Mouse (Mus musculus): ENCODE data around the gene Ecd. TPM values are rescaled to one million over a fixed set of nuclear protein-coding genes. Genes with fewer than 3 reads are reported as not detected.

The Ecd gene
- total and polyA plus RNA-seq, 2 experiments from 2014 or later: 36.3 to 42.6 TPM

- under 1% methylated on average over 57 of the region's 59 CpGs for WGBS
- peak; percentile 94 for DNase-seq (ENCODE audit: low spot score)
- peak; percentile 10; the same call in 1 of the 2 replicates for TF ChIP-seq CTCF (IDR thresholded peaks at IDR 0.05)
- no peaks in the 10 kb centered on the region for H3K9me3 ChIP-seq (ENCODE audit: low read length)
- H3K36me3 ChIP-seq (ENCODE audit: insufficient read depth, low read length): peaks cover 17% of the 10 kb centered on the region
- peak within 1 kb of the TSS; percentile 59 for H3K4me2 ChIP-seq (ENCODE audit: low read depth, low read length, poor library complexity, severe bottlenecking)
- peak within 1 kb of the TSS; percentile 65 for H3K4me3 ChIP-seq (ENCODE audit: low read depth, low read length)
- peaks cover 6% of the 10 kb centered on the region for H3K4me1 ChIP-seq (ENCODE audit: insufficient read depth, low read length)
- peak within 1 kb of the TSS; percentile 77 for H3K27ac ChIP-seq (ENCODE audit: low read depth, low read length)
- no peaks in the 10 kb centered on the region for H3K27me3 ChIP-seq (ENCODE audit: insufficient read depth, low read length)
- peak within 1 kb of the TSS; percentile 71 for H3K9ac ChIP-seq (replicated peaks; ENCODE audit: low read length, poor library complexity, severe bottlenecking)
- peak; percentile 69 for ATAC-seq (ENCODE audit: low FRiP score)
Observed at GRCm38 (mm10) chr14:20388441-20389129, 40.7 kb upstream of the Ecd start, which contains the start of gene Dnajc9. Dnajc9 (minus strand) TSS chr14:20388910.

GRCm38 (mm10) chr14:20379753-20380430 lies 32.0 kb upstream of the Ecd start:
- WGBS: 91% methylated on average over 9 of the region's 9 CpGs
- no peak overlapping the region for H3K9ac ChIP-seq (replicated peaks; ENCODE audit: low read length, poor library complexity, severe bottlenecking)
- H3K4me2 ChIP-seq (ENCODE audit: low read depth, low read length, poor library complexity, severe bottlenecking): no peak overlapping the region
- TF ChIP-seq CTCF (IDR thresholded peaks at IDR 0.05): no peak
- ATAC-seq (ENCODE audit: low FRiP score): no peak
- no peak overlapping the region for H3K4me3 ChIP-seq (ENCODE audit: low read depth, low read length)
- H3K27ac ChIP-seq (ENCODE audit: low read depth, low read length): no peak overlapping the region
- no peaks in the 10 kb centered on the region for H3K27me3 ChIP-seq (ENCODE audit: insufficient read depth, low read length)
- DNase-seq (ENCODE audit: low spot score): no peak
- no peaks in the 10 kb centered on the region for H3K4me1 ChIP-seq (ENCODE audit: insufficient read depth, low read length)
- H3K9me3 ChIP-seq (ENCODE audit: low read length): no peaks in the 10 kb centered on the region
- peaks cover 33% of the 10 kb centered on the region for H3K36me3 ChIP-seq (ENCODE audit: insufficient read depth, low read length)

GRCm38 (mm10) chr14:20379087-20379640 lies 31.2 kb upstream of the Ecd start:
- H3K27me3 ChIP-seq (ENCODE audit: insufficient read depth, low read length): no peaks in the 10 kb centered on the region
- H3K27ac ChIP-seq (ENCODE audit: low read depth, low read length): no peak overlapping the region
- H3K36me3 ChIP-seq (ENCODE audit: insufficient read depth, low read length): peaks cover 32% of the 10 kb centered on the region
- no peaks in the 10 kb centered on the region for H3K4me1 ChIP-seq (ENCODE audit: insufficient read depth, low read length)
- H3K9me3 ChIP-seq (ENCODE audit: low read length): no peaks in the 10 kb centered on the region
- no peak overlapping the region for H3K4me2 ChIP-seq (ENCODE audit: low read depth, low read length, poor library complexity, severe bottlenecking)
- no peak overlapping the region for H3K9ac ChIP-seq (replicated peaks; ENCODE audit: low read length, poor library complexity, severe bottlenecking)
- DNase-seq (ENCODE audit: low spot score): no peak
- TF ChIP-seq CTCF (IDR thresholded peaks at IDR 0.05): no peak
- no peak overlapping the region for H3K4me3 ChIP-seq (ENCODE audit: low read depth, low read length)
- 93% methylated on average over 5 of the region's 5 CpGs for WGBS
- no peak for ATAC-seq (ENCODE audit: low FRiP score)

GRCm38 (mm10) chr14:20378313-20379061 lies 30.6 kb upstream of the Ecd start:
- Histone ChIP-seq H3K4me1 (ENCODE audit: insufficient read depth, low read length) (no peaks in the 10 kb centered on the region), H3K9me3 (ENCODE audit: low read length) (no peaks in the 10 kb centered on the region), H3K36me3 (ENCODE audit: insufficient read depth, low read length) (peaks cover 33% of the 10 kb centered on the region), H3K4me2 (ENCODE audit: low read depth, low read length, poor library complexity, severe bottlenecking) (no peak overlapping the region), H3K9ac (replicated peaks; ENCODE audit: low read length, poor library complexity, severe bottlenecking) (no peak overlapping the region), H3K4me3 (ENCODE audit: low read depth, low read length) (no peak overlapping the region), H3K27me3 (ENCODE audit: insufficient read depth, low read length) (no peaks in the 10 kb centered on the region), H3K27ac (ENCODE audit: low read depth, low read length) (no peak overlapping the region)
- DNase-seq (ENCODE audit: low spot score) (peak; percentile 59), ATAC-seq (ENCODE audit: low FRiP score) (peak; percentile 47; the same call in 1 of the 2 replicates)
- peak; percentile 70 for TF ChIP-seq CTCF (IDR thresholded peaks at IDR 0.05)
- 42% methylated on average over 13 of the region's 13 CpGs for WGBS

- no peak for TF ChIP-seq CTCF (IDR thresholded peaks at IDR 0.05)
- Histone ChIP-seq H3K4me1 (ENCODE audit: insufficient read depth, low read length) (no peaks in the 10 kb centered on the region), H3K27ac (ENCODE audit: low read depth, low read length) (no peak overlapping the region), H3K36me3 (ENCODE audit: insufficient read depth, low read length) (peaks cover 36% of the 10 kb centered on the region), H3K4me3 (ENCODE audit: low read depth, low read length) (no peak overlapping the region), H3K9me3 (ENCODE audit: low read length) (no peaks in the 10 kb centered on the region), H3K9ac (replicated peaks; ENCODE audit: low read length, poor library complexity, severe bottlenecking) (no peak overlapping the region), H3K27me3 (ENCODE audit: insufficient read depth, low read length) (no peaks in the 10 kb centered on the region), H3K4me2 (ENCODE audit: low read depth, low read length, poor library complexity, severe bottlenecking) (no peak overlapping the region)
- DNase-seq (ENCODE audit: low spot score) (no peak), ATAC-seq (ENCODE audit: low FRiP score) (no peak)
- 88% methylated on average over 4 of the region's 4 CpGs for WGBS
Observed at GRCm38 (mm10) chr14:20377112-20377521, 29.2 kb upstream of the Ecd start.
